Mouse (Mus musculus): ENCODE results near the gene Esyt1. TPM values are rescaled to one million over a fixed set of nuclear protein-coding genes. Genes with fewer than 3 reads are reported as not detected.
A peak's percentile ranks its signal among the peaks of the same experiment; 100 is the strongest.

Gene Esyt1
- total and polyA plus RNA-seq, 3 experiments: 20.2 to 48.0 (median 38.2) TPM

DNA sequence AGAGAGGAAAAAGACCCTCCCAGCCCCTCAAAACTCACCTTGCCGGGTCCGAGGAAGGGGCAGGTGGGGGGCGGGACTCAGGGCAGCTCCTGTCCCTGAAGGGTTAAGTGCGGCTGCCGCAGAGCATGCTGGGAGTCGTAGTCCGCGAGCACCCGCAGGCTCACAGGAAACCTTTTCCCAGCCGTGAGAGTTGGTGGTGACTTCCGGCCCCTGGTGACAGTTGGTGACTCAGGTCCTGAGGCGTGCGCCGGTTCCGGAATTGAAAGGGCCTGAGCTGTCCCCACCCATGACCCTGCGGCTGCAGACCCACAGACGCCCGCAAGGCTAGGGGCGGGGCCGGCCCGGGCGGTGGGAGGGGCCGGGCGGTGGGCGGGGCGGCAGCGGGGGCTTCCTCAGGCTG is 27.1 kb downstream of the Esyt1 start, which contains the start of gene Myl6b:
TSS of gene Myl6b (minus strand) at position 96 of the 400 bp plus-strand sequence.
- Histone ChIP-seq H3K4me2 (ENCODE audit: insufficient read depth, low read depth, poor library complexity, severe bottlenecking) (peak within 1 kb of the TSS; percentile 90), H3K79me2 (replicated peaks; ENCODE audit: control insufficient read depth, extremely low read depth, insufficient read depth, poor library complexity, severe bottlenecking) (peaks cover 3% of the 10 kb centered on the region; the same call in 1 of the 2 replicates), H3K9me3 (replicated peaks; ENCODE audit: low read length) (no peaks in the 10 kb centered on the region), H3K9ac (ENCODE audit: insufficient read depth, low read depth) (peak within 1 kb of the TSS; percentile 51), H3K4me1 (ENCODE audit: control insufficient read depth in 1 of 2, insufficient read depth in 2 of 2) (peaks cover 3 to 30% of the 10 kb centered on the region in 2 experiments; a peak in 3 of 4 replicates), H3K4me3 (replicated peaks in 1 of 3; ENCODE audit: low read depth in 2 of 3, low read length in 2 of 3, poor library complexity in 1 of 3) (peak within 1 kb of the TSS; percentile 61 to 72 (median 65)), H3K27me3 (replicated peaks) (no peaks in the 10 kb centered on the region), H3K27ac (ENCODE audit: insufficient read depth, low read depth) (peak within 1 kb of the TSS; percentile 31; the same call in 1 of the 2 replicates), H3K36me3 (replicated peaks in 1 of 2; ENCODE audit: control insufficient read depth in 1 of 2, insufficient read depth in 1 of 2, low read length in 1 of 2) (peaks cover 0 to 5% of the 10 kb centered on the region in 2 experiments)
- TF ChIP-seq TBP (conservative IDR thresholded peaks at IDR 0.05; ENCODE audit: low read depth, low read length): no peak
- TF ChIP-seq USF1 (IDR thresholded peaks at IDR 0.05; ENCODE audit: low read depth, low read length): no peak
- TF ChIP-seq GABPA (IDR thresholded peaks at IDR 0.05; ENCODE audit: insufficient replicate concordance, low read depth, low read length): peak; percentile 70; the same call in 1 of the 2 replicates
- TF ChIP-seq PAX5 (IDR thresholded peaks at IDR 0.05; ENCODE audit: low read length): no peak
- peak; percentile 92; the same call in 1 of the 2 replicates for TF ChIP-seq KAT2A (IDR thresholded peaks at IDR 0.05; ENCODE audit: insufficient replicate concordance, low read length)
- TF ChIP-seq MYC (IDR thresholded peaks at IDR 0.05; ENCODE audit: low read depth, low read length): peak; percentile 58; the same call in 1 of the 2 replicates
- TF ChIP-seq ZC3H11A (IDR thresholded peaks at IDR 0.05; ENCODE audit: low read depth, low read length): no peak
- TF ChIP-seq NELFE (IDR thresholded peaks at IDR 0.05; ENCODE audit: low read depth, low read length): no peak
- TF ChIP-seq MEF2A (IDR thresholded peaks at IDR 0.05; ENCODE audit: borderline replicate concordance, low read depth, low read length): peak; percentile 73; the same call in 1 of the 2 replicates
- no peak for TF ChIP-seq CTCF (conservative IDR thresholded peaks at IDR 0.05 in 1 of 2, IDR thresholded peaks at IDR 0.05 in 1 of 2; ENCODE audit: low read depth in 2 of 2, low read length in 2 of 2)
- peak; percentile 66; the same call in 1 of the 2 replicates for TF ChIP-seq MAX (IDR thresholded peaks at IDR 0.05; ENCODE audit: low read length)
- no peak for TF ChIP-seq UBTF (IDR thresholded peaks at IDR 0.05; ENCODE audit: low read depth, low read length)
- no peak for TF ChIP-seq ZMIZ1 (IDR thresholded peaks at IDR 0.05; ENCODE audit: low read depth, low read length)
- TF ChIP-seq MAFK (IDR thresholded peaks at IDR 0.05; ENCODE audit: insufficient replicate concordance, low read length): 0 out of 2 replicates have a peak, but pooled peaks have one; percentile 36
- no peak for TF ChIP-seq EP300 (IDR thresholded peaks at IDR 0.05; ENCODE audit: low read length)
- no peak for TF ChIP-seq SMC3 (IDR thresholded peaks at IDR 0.05; ENCODE audit: low read depth, low read length)
- TF ChIP-seq ZNF384 (IDR thresholded peaks at IDR 0.05; ENCODE audit: low read depth, low read length): no peak
- TF ChIP-seq HCFC1 (IDR thresholded peaks at IDR 0.05; ENCODE audit: low read depth, low read length): peak; percentile 99
- 0 out of 2 replicates have a peak, but pooled peaks have one; percentile 22 for TF ChIP-seq RCOR1 (conservative IDR thresholded peaks at IDR 0.05; ENCODE audit: low read depth, low read length)
- TF ChIP-seq E2F4 (IDR thresholded peaks at IDR 0.05; ENCODE audit: insufficient replicate concordance, low read depth, low read length): no peak
- peak; percentile 91 for TF ChIP-seq SIN3A (IDR thresholded peaks at IDR 0.05; ENCODE audit: low read length)
- TF ChIP-seq BHLHE40 (IDR thresholded peaks at IDR 0.05; ENCODE audit: low read depth, low read length): peak; percentile 84
- no peak for TF ChIP-seq JUN (IDR thresholded peaks at IDR 0.05; ENCODE audit: insufficient read depth, low read depth, low read length)
- peak; percentile 81 for TF ChIP-seq ETS1 (conservative IDR thresholded peaks at IDR 0.05; ENCODE audit: low read depth, low read length)
- TF ChIP-seq JUND (conservative IDR thresholded peaks at IDR 0.05; ENCODE audit: low read depth, low read length): no peak
- TF ChIP-seq RAD21 (IDR thresholded peaks at IDR 0.05; ENCODE audit: low read depth, low read length): no peak
- TF ChIP-seq ZKSCAN1 (IDR thresholded peaks at IDR 0.05; ENCODE audit: borderline replicate concordance, low read depth, low read length): no peak
- no peak for TF ChIP-seq USF2 (conservative IDR thresholded peaks at IDR 0.05; ENCODE audit: low read depth, low read length)
- TF ChIP-seq TCF12 (IDR thresholded peaks at IDR 0.05; ENCODE audit: low read depth, low read length): peak; percentile 59; the same call in 1 of the 2 replicates
- peak; percentile 86 for TF ChIP-seq MXI1 (IDR thresholded peaks at IDR 0.05; ENCODE audit: low read depth, low read length)
- peak; percentile 76; the same call in 1 of the 2 replicates for TF ChIP-seq IRF4 (IDR thresholded peaks at IDR 0.05; ENCODE audit: low read depth, low read length)
- TF ChIP-seq NRF1 (IDR thresholded peaks at IDR 0.05; ENCODE audit: low read depth, low read length): peak; percentile 74
- no peak for TF ChIP-seq POLR2A (IDR thresholded peaks at IDR 0.05; ENCODE audit: low read depth, low read length)
- peak; percentile 77 for TF ChIP-seq CHD2 (IDR thresholded peaks at IDR 0.05; ENCODE audit: low read length)
- no peak for TF ChIP-seq CHD1 (IDR thresholded peaks at IDR 0.05; ENCODE audit: low read depth, low read length)
- peak; percentile 97 for TF ChIP-seq ELF1 (IDR thresholded peaks at IDR 0.05; ENCODE audit: low read depth, low read length)
- no peak for TF ChIP-seq POLR2AphosphoS2 (IDR thresholded peaks at IDR 0.05; ENCODE audit: low read depth, low read length)
- peak; percentile 63; the same call in 1 of the 2 replicates for TF ChIP-seq MAZ (IDR thresholded peaks at IDR 0.05; ENCODE audit: low read depth, low read length)
- peak; percentile 99 for DNase-seq (ENCODE audit: extremely low read depth)
- in situ Hi-C loops (cut with MboI; ENCODE audit: low pct_ligation_motif_present, low pct_unique_long_range_greater_than_20kb, low sequenced_read_pairs) (no loop called here), dilution Hi-C loops (cut with MboI; ENCODE audit: extremely low pct_ligation_motif_present, extremely low pct_unique_long_range_greater_than_20kb, low sequenced_read_pairs) (no loop called here)

Measured in CH12.LX (cell line).